Mouse (Mus musculus) embryonic fibroblast, embryonic 13.5 days (primary cell): ENCODE results near the gene Btbd11.

Experiments
- CTCF ChIP-seq: IDR thresholded peaks from 2 replicates; pipeline ENCODE4 v1.5.1; 2011; ENCODE audit warnings: mild to moderate bottlenecking, control low read depth, low read length, moderate library complexity, borderline replicate concordance; ENCODE audit not compliant: insufficient read depth
- POLR2A ChIP-seq: IDR thresholded peaks from 2 replicates; pipeline ENCODE4 v1.6.1; 2011; ENCODE audit warnings: low read depth, mild to moderate bottlenecking, control low read depth, low read length, moderate library complexity

GRCm38 (mm10) chr10:85465516-85466408 is 79.1 kb downstream of the Btbd11 start:
- TF ChIP-seq CTCF (no peak), POLR2A (no peak)
